Mouse (Mus musculus) fibroblast of lung, adult 2 months (primary cell): ENCODE measurements at regions not wholly inside any gene's neighbourhood (a gene's known extent, or its start where the extent isn't known, plus 50 kb on each side); places are given as distances from the start of the nearest gene placed in this dataset.

Experiments used
- DNase-seq: peaks from one replicate; pipeline ENCODE4 v3.0.0-alpha.2; 2011; ENCODE audit warnings: low read depth

- no peak for DNase-seq
These were observed 308.2 kb downstream of the Gm10295 start for GRCm38 (mm10) chr7:71043128-71043527.

DNA sequence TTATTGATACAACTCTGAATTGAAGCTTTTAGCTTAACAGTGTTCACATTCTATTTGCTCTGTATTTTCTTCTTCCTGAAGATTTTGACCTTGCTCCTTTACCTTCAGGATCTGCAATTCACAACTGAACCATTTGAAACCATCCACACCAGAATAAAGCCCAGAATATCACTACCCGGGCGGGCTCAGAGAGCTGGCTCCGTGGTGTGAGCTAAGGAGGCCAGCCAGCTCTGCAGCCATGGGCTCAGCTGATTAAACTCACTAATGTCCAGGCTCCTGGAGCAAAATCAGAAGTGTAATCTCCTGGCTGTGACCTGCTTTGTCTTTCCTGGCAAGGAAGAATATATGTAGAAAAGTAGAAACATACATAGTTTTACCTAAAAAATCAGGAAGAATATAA is 309.9 kb downstream of the Gm10295 start:
- no peak for DNase-seq

DNA sequence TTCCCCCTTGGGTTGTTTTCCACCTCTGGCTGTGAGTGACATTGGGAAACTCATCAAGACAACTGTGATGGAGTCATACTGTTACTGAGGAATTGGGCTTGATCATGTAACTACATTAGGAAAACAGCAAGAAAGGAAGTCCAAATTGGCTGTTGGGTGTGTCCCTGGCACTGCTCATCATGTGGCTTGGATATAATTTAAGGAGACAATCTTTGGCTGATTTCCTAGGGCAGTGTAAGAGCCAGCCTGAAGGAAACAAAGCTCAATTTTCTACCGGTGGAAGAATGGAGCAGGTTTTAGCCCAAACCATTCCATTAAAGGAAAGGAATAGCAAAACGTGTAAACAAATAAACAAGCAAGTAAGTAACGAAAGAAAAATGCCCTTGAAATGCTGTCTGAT is 310.4 kb downstream of the Gm10295 start:
- no peak for DNase-seq

- no peak for DNase-seq
These were observed 312.7 kb downstream of the Gm10295 start for GRCm38 (mm10) chr7:71038537-71038936.

DNA sequence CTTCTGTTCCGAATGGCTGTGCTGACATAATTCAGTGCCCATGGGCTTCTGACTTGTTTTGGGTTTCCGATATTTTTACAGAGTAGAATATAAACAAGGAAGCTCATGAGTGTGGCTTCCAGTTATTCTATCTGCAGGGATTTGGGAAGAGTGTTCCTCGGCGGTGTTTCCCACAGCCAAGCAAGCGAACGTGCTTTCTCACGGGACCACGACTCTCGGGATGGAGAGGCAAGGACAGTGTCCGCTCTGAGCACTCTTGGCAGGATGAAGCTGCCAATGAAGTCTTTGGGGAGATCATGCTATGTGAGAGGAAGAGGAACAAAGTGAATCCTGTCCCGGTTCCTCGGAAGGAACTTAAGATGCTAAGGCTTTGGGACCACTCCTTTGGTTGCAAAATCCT is 318.2 kb downstream of the Gm10295 start:
- no peak for DNase-seq

DNA sequence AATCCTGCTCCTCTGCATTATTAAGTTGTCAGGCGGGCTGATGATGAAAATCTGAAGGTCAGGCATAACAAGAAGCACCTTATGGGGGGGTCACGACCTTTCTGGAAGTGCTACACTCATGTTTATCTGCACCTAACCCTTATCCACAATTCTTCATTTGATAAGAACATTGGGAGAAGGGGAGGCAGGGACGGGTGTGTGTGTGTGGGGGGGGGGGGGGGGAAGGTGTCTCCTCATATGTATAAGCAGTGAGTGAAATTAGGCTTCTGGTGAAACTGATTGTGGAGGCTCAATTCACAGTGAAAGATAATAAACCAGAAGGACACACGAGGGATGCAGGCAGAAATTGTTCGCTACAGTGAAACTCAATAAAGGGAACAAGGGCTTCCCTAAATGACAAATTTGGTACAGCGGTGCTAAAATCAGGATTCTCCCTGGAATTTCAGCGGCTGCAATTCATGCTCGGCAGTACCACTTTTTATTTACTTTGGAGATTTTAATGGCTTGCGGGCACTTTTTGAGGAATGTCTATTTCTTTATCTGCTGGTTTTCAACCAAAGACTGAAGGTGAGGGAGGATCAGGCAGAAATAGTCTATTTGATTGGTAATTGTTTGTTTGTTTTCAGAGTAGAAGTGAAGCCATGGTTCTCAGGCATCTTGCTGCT is 327.2 kb downstream of the Gm10295 start:
- no peak for DNase-seq

DNA sequence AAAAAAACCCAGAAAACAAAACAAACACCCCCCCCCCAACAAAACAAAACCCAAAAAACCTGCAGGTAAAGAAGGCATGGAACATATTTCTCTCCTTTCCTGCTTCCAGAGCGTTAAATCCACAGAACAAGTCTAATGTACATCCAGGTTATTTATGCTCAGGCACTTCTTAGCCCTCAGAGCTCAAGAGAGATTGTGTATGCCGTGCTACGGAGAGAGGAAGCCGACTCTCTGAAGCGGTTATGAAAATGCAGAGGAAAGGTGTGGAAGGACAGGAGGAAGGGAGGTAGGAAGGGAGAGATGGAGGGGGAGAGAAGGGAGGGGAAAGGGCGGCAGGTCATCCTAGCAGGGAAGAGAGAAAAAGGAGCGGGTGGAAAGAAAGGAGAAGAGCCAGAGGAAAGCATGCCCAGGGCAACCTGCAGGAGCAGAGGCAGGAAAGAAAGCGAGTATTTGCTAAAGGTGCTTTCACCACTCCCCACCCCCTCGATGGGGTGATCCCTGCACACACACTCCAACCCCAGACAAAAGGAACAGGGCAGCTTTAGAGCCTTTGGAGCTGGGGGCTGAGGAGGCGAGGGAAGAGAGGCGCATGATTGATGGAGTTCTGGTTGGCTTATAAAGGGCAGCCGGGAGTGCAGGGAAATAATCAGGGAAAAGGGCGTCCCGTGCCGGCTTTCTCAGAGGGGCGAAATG is 327.9 kb downstream of the Gm10295 start:
- DNase-seq = no peak
